In genomic region chr2:150902347-150902746, GRCm38 (mm10) we compare ENCODE assay signal across 16 mouse cellular contexts. TPM values are rescaled to one million over a fixed set of nuclear protein-coding genes. Genes with fewer than 3 reads are reported as not detected.
DNase-seq lines count a peak whose midpoint lies in the region; ATAC-seq and TF ChIP-seq lines count a peak whose summit lies in the region.
"Had no signal": no experiment of that assay in that cellular context is flagged by ENCODE, and none has a peak within 500 bp of the region (broad histone marks: within the 10 kb centered on the region; RNA-seq: fewer than 3 reads in every experiment).

No protein-coding gene starts in this region.

- WGBS in forebrain, embryonic 13.5 days: 87% methylated on average over 8 of the region's 8 CpGs
- 91% methylated on average over 8 of the region's 8 CpGs for WGBS in forebrain, embryonic 11.5 days
- WGBS in lung, embryonic 14.5 days: 84% methylated on average over 8 of the region's 8 CpGs
- WGBS in hindbrain, embryonic 14.5 days: 79% methylated on average over 8 of the region's 8 CpGs
- WGBS in neural tube, embryonic 14.5 days: 83% methylated on average over 8 of the region's 8 CpGs

- H3K27me3 ChIP-seq in forebrain, embryonic 13.5 days: no peaks in the 10 kb centered on the region
- H3K27me3 ChIP-seq in forebrain, embryonic 11.5 days (ENCODE audit: control insufficient read depth, insufficient read depth, low read length): no peaks in the 10 kb centered on the region
- H3K27me3 ChIP-seq in lung, embryonic 14.5 days (ENCODE audit: insufficient read depth, low read length): no peaks in the 10 kb centered on the region
- no peaks in the 10 kb centered on the region for H3K27me3 ChIP-seq in hindbrain, embryonic 14.5 days (ENCODE audit: control insufficient read depth, insufficient read depth, low read length)
- no peaks in the 10 kb centered on the region for H3K27me3 ChIP-seq in neural tube, embryonic 14.5 days (ENCODE audit: control insufficient read depth, insufficient read depth, low read length)
- H3K27me3 ChIP-seq: Patski had no signal

- peaks cover 21% of the 10 kb centered on the region for H3K4me1 ChIP-seq in forebrain, embryonic 13.5 days
- peaks cover 3% of the 10 kb centered on the region for H3K4me1 ChIP-seq in forebrain, embryonic 11.5 days (replicated peaks; ENCODE audit: control insufficient read depth, insufficient read depth, low read length)
- no peaks in the 10 kb centered on the region for H3K4me1 ChIP-seq in lung, embryonic 14.5 days (ENCODE audit: insufficient read depth)
- peaks cover 19% of the 10 kb centered on the region for H3K4me1 ChIP-seq in hindbrain, embryonic 14.5 days (replicated peaks; ENCODE audit: control insufficient read depth, insufficient read depth, low read length)
- H3K4me1 ChIP-seq in neural tube, embryonic 14.5 days (ENCODE audit: control insufficient read depth, insufficient read depth, low read length): peaks cover 13% of the 10 kb centered on the region

- no peaks in the 10 kb centered on the region; the same call in 1 of the 2 replicates for H3K36me3 ChIP-seq in forebrain, embryonic 13.5 days (ENCODE audit: poor library complexity, severe bottlenecking)
- no peaks in the 10 kb centered on the region for H3K36me3 ChIP-seq in forebrain, embryonic 11.5 days (ENCODE audit: control insufficient read depth, insufficient read depth, low read length)
- 0 out of 2 replicates have a peak, but pooled peaks cover 5% of the 10 kb centered on the region for H3K36me3 ChIP-seq in lung, embryonic 14.5 days (ENCODE audit: insufficient read depth)
- H3K36me3 ChIP-seq in hindbrain, embryonic 14.5 days (replicated peaks; ENCODE audit: control insufficient read depth, insufficient read depth): no peaks in the 10 kb centered on the region
- H3K36me3 ChIP-seq in neural tube, embryonic 14.5 days (ENCODE audit: control insufficient read depth, insufficient read depth, low read length): no peaks in the 10 kb centered on the region

- H3K9me3 ChIP-seq in forebrain, embryonic 13.5 days (replicated peaks): no peaks in the 10 kb centered on the region
- no peaks in the 10 kb centered on the region for H3K9me3 ChIP-seq in forebrain, embryonic 11.5 days (ENCODE audit: control insufficient read depth, low read length)
- H3K9me3 ChIP-seq in lung, embryonic 14.5 days (ENCODE audit: low read depth, low read length): no peaks in the 10 kb centered on the region
- H3K9me3 ChIP-seq in hindbrain, embryonic 14.5 days (ENCODE audit: control insufficient read depth, low read length): no peaks in the 10 kb centered on the region
- no peaks in the 10 kb centered on the region for H3K9me3 ChIP-seq in neural tube, embryonic 14.5 days (ENCODE audit: control insufficient read depth, low read length)

- H3K4me3 ChIP-seq in forebrain, embryonic 13.5 days: peak overlapping the region; percentile 10; the same call in 1 of the 2 replicates
- no peak overlapping the region for H3K4me3 ChIP-seq in forebrain, embryonic 11.5 days (ENCODE audit: low read depth, low read length)
- H3K4me3 ChIP-seq in lung, embryonic 14.5 days (ENCODE audit: low read depth, low read length): no peak overlapping the region
- peak overlapping the region; percentile 9; the same call in 1 of the 2 replicates for H3K4me3 ChIP-seq in hindbrain, embryonic 14.5 days (replicated peaks; ENCODE audit: low read length)
- no peak overlapping the region for H3K4me3 ChIP-seq in neural tube, embryonic 14.5 days (ENCODE audit: low read depth, low read length)

- DNase-seq in forebrain, embryonic 11.5 days (ENCODE audit: low spot score): no peak
- DNase-seq in lung, embryonic 14.5 days: no peak
- DNase-seq in lung, adult 18-20 months: no peak
- no peak for DNase-seq in hindbrain, embryonic 14.5 days (ENCODE audit: low spot score)
- no peak for DNase-seq in thymus, postnatal 4 days
- DNase-seq: cerebellum, postnatal 14 days; kidney, adult 11 months; kidney, postnatal 36 days; layer of hippocampus, postnatal 36 days; liver, postnatal 0 days; retina, postnatal 1 day; spleen, adult 18-20 months had no signal

- H3K9ac ChIP-seq in forebrain, embryonic 13.5 days: no peak overlapping the region
- no peak overlapping the region for H3K9ac ChIP-seq in forebrain, embryonic 11.5 days (ENCODE audit: low read length)
- no peak overlapping the region for H3K9ac ChIP-seq in lung, embryonic 14.5 days
- H3K9ac ChIP-seq in hindbrain, embryonic 14.5 days: no peak overlapping the region
- H3K9ac ChIP-seq in neural tube, embryonic 14.5 days (replicated peaks; ENCODE audit: low read depth, low read length): no peak overlapping the region
- H3K9ac ChIP-seq: liver, postnatal 0 days had no signal

- no peak for ATAC-seq in forebrain, embryonic 13.5 days
- no peak for ATAC-seq in forebrain, embryonic 11.5 days (replicated peaks; ENCODE audit: low FRiP score)
- ATAC-seq in lung, embryonic 14.5 days (ENCODE audit: insufficient read depth): no peak
- ATAC-seq in hindbrain, embryonic 14.5 days (ENCODE audit: low FRiP score): no peak
- ATAC-seq in neural tube, embryonic 14.5 days (ENCODE audit: low read depth): no peak
- no peak for ATAC-seq in erythroid progenitor cell, adult 5-6 weeks (replicated peaks; ENCODE audit: low FRiP score, poor library complexity, severe bottlenecking)
- ATAC-seq: liver, postnatal 0 days; Patski had no signal

- no peak overlapping the region for H3K27ac ChIP-seq in forebrain, embryonic 13.5 days
- no peak overlapping the region for H3K27ac ChIP-seq in forebrain, embryonic 11.5 days (ENCODE audit: low read depth, low read length)
- H3K27ac ChIP-seq in lung, embryonic 14.5 days (ENCODE audit: low read depth): no peak overlapping the region
- no peak overlapping the region for H3K27ac ChIP-seq in hindbrain, embryonic 14.5 days
- H3K27ac ChIP-seq in neural tube, embryonic 14.5 days (ENCODE audit: low read depth, low read length): no peak overlapping the region

- no peak for TF ChIP-seq CTCF in lung, embryonic 14.5 days (IDR thresholded peaks at IDR 0.05; ENCODE audit: low read depth)

- no peak overlapping the region; the same call in 1 of the 2 replicates for H3K4me2 ChIP-seq in forebrain, embryonic 13.5 days
- H3K4me2 ChIP-seq in forebrain, embryonic 11.5 days (ENCODE audit: low read depth, low read length, severe bottlenecking): no peak overlapping the region
- H3K4me2 ChIP-seq in lung, embryonic 14.5 days: peak overlapping the region; percentile 25; the same call in 1 of the 2 replicates
- peak overlapping the region; percentile 65 for H3K4me2 ChIP-seq in hindbrain, embryonic 14.5 days (replicated peaks)
- peak overlapping the region; percentile 90; the same call in 1 of the 2 replicates for H3K4me2 ChIP-seq in neural tube, embryonic 14.5 days (ENCODE audit: low read depth, low read length)

RNA-seq across cellular contexts. Expression of gene Abhd12, which starts 2.2 kb away (rescaled TPM):
- polyA plus RNA-seq in forebrain, embryonic 13.5 days (2015; fragmentation: Nextera tagmentation; extraction: Ambion mirVana): 65.8 and 77.6 TPM in 2 replicates
- polyA plus RNA-seq in forebrain, embryonic 11.5 days (2014; fragmentation: Nextera tagmentation; extraction: Ambion mirVana): 54.2 and 57.9 TPM in 2 replicates
- polyA plus RNA-seq in lung, embryonic 14.5 days (2014; fragmentation: Nextera tagmentation; extraction: Ambion mirVana): 59.2 and 67.2 TPM in 2 replicates
- polyA plus RNA-seq in hindbrain, embryonic 14.5 days (2014; fragmentation: Nextera tagmentation; extraction: Ambion mirVana): 126 and 136 TPM in 2 replicates
- 125 and 135 TPM in 2 replicates for polyA plus RNA-seq in neural tube, embryonic 14.5 days (2014; fragmentation: Nextera tagmentation; extraction: Ambion mirVana)
- total RNA-seq in erythroid progenitor cell, adult 5-6 weeks (2015; ENCODE audit: low replicate concordance): 7.2 and 29.8 TPM in 2 replicates
- 18.1 and 19.9 TPM in 2 replicates for total RNA-seq in erythroid progenitor cell, adult 5-6 weeks (2017; ENCODE audit: low replicate concordance)

RNA-seq across cellular contexts. Expression of gene Gins1, which starts 2.9 kb away (rescaled TPM):
- polyA plus RNA-seq in forebrain, embryonic 13.5 days (2015; fragmentation: Nextera tagmentation; extraction: Ambion mirVana): 56.2 and 62.7 TPM in 2 replicates
- 80.7 and 84.0 TPM in 2 replicates for polyA plus RNA-seq in forebrain, embryonic 11.5 days (2014; fragmentation: Nextera tagmentation; extraction: Ambion mirVana)
- polyA plus RNA-seq in lung, embryonic 14.5 days (2014; fragmentation: Nextera tagmentation; extraction: Ambion mirVana): 55.4 and 58.1 TPM in 2 replicates
- 16.0 and 17.5 TPM in 2 replicates for polyA plus RNA-seq in hindbrain, embryonic 14.5 days (2014; fragmentation: Nextera tagmentation; extraction: Ambion mirVana)
- 11.5 and 15.2 TPM in 2 replicates for polyA plus RNA-seq in neural tube, embryonic 14.5 days (2014; fragmentation: Nextera tagmentation; extraction: Ambion mirVana)
- total RNA-seq in erythroid progenitor cell, adult 5-6 weeks (2015; ENCODE audit: low replicate concordance): 29.8 and 64.2 TPM in 2 replicates
- total RNA-seq in erythroid progenitor cell, adult 5-6 weeks (2017; ENCODE audit: low replicate concordance): 66.7 and 67.6 TPM in 2 replicates

Comparison
In these comparisons a context has a peak if more than half of its experiments do, and no peak if none do; other contexts are left out.
1. H3K4me3 ChIP-seq: peak in forebrain, embryonic 13.5 days (single experiment) and hindbrain, embryonic 14.5 days (single experiment); none in forebrain, embryonic 11.5 days (single experiment), lung, embryonic 14.5 days (single experiment) and neural tube, embryonic 14.5 days (single experiment).
2. H3K4me2 ChIP-seq: peak in lung, embryonic 14.5 days (single experiment), hindbrain, embryonic 14.5 days (single experiment) and neural tube, embryonic 14.5 days (single experiment); none in forebrain, embryonic 13.5 days (single experiment) and forebrain, embryonic 11.5 days (single experiment).